Mouse (Mus musculus) stomach, embryonic 16.5 days (tissue): ENCODE data around the gene Tbl1x. TPM values are rescaled to one million over a fixed set of nuclear protein-coding genes. Genes with fewer than 3 reads are reported as not detected.

Source experiments
- ATAC-seq: fragments of 200-750 bp; cut with Nextera tagmentation; 2 replicates; pipeline ENCODE4 v1.8.0; 2017; ENCODE audit warnings: moderate number of reproducible peaks, moderate TSS enrichment; ENCODE audit not compliant: insufficient read depth, low FRiP score
- H3K27ac ChIP-seq: fragments of 300-500 bp; sonication (generic); 2 replicates; pipeline ENCODE4 v1.5.1; 2014; ENCODE audit warnings: low read length
- H3K27me3 ChIP-seq: fragments of 300-500 bp; sonication (generic); 2 replicates; pipeline ENCODE4 v1.6.1; 2014; ENCODE audit warnings: low read length, control low read depth, mixed read lengths; ENCODE audit not compliant: control insufficient read depth, insufficient read depth
- H3K36me3 ChIP-seq: fragments of 300-500 bp; sonication (generic); 2 replicates; pipeline ENCODE4 v1.6.1; 2014; ENCODE audit warnings: low read length; ENCODE audit not compliant: control insufficient read depth, insufficient read depth
- H3K4me1 ChIP-seq: fragments of 300-500 bp; sonication (generic); 2 replicates; pipeline ENCODE4 v1.6.1; 2014; ENCODE audit warnings: low read length, control low read depth, mixed read lengths; ENCODE audit not compliant: control insufficient read depth, insufficient read depth
- H3K4me2 ChIP-seq: fragments of 300-500 bp; sonication (generic); 2 replicates; pipeline ENCODE4 v1.6.1; 2014; ENCODE audit warnings: low read depth, low read length, mixed read lengths
- H3K4me3 ChIP-seq: fragments of 300-500 bp; sonication (generic); replicated peaks from 2 replicates; pipeline ENCODE4 v1.5.1; 2014; ENCODE audit warnings: mild to moderate bottlenecking, low read length
- H3K9ac ChIP-seq: fragments of 300-500 bp; sonication (generic); 2 replicates; pipeline ENCODE4 v1.6.1; 2014; ENCODE audit warnings: low read length
- H3K9me3 ChIP-seq: fragments of 300-500 bp; sonication (generic); replicated peaks from 2 replicates; pipeline ENCODE4 v1.6.1; 2016; ENCODE audit warnings: low read length, control low read depth; ENCODE audit not compliant: control insufficient read depth
- WGBS: fragments of 180-500 bp; shearing (Covaris S2); extraction: QIAGEN DNeasy Blood & Tissue Kit; methylation state at CpG from one replicate; pipeline ENCODE4 v1.1.7; 2014; 5-methylcytosine and 5-hydroxymethylcytosine counted together
- polyA plus RNA-seq: library from polyadenylated mRNA; unstranded; fragments of >200 nt; fragmentation: Nextera tagmentation; extraction: Ambion mirVana; gene quantifications from 2 replicates; pipeline ENCODE4 v1.2.1, GENCODE M21; 2015

The Tbl1x gene
- polyA plus RNA-seq, 1 experiment from 2014 or later: 56.8 TPM

GRCm38 (mm10) chrX:77613041-77613440 lies 102.2 kb downstream of the Tbl1x start:
- H3K36me3 ChIP-seq: no peaks in the 10 kb centered on the region
- H3K9ac ChIP-seq: no peak overlapping the region
- H3K4me3 ChIP-seq: no peak overlapping the region
- H3K4me2 ChIP-seq: no peak overlapping the region
- WGBS: 96% methylated on average over 1 of the region's 1 CpGs
- no peak overlapping the region for H3K27ac ChIP-seq
- no peaks in the 10 kb centered on the region for H3K9me3 ChIP-seq
- ATAC-seq: no peak
- no peaks in the 10 kb centered on the region for H3K4me1 ChIP-seq
- no peaks in the 10 kb centered on the region for H3K27me3 ChIP-seq

GRCm38 (mm10) chrX:77615735-77616293 lies 105.0 kb downstream of the Tbl1x start:
- no peaks in the 10 kb centered on the region for H3K4me1 ChIP-seq
- no peak for ATAC-seq
- H3K4me3 ChIP-seq: no peak overlapping the region
- no peaks in the 10 kb centered on the region for H3K9me3 ChIP-seq
- H3K27ac ChIP-seq: no peak overlapping the region
- H3K27me3 ChIP-seq: no peaks in the 10 kb centered on the region
- no peak overlapping the region for H3K4me2 ChIP-seq
- H3K9ac ChIP-seq: no peak overlapping the region
- 52% methylated on average over 4 of the region's 4 CpGs for WGBS
- no peaks in the 10 kb centered on the region for H3K36me3 ChIP-seq

GRCm38 (mm10) chrX:77617368-77618144 lies 106.7 kb downstream of the Tbl1x start:
- Histone ChIP-seq H3K36me3 (no peaks in the 10 kb centered on the region), H3K9me3 (no peaks in the 10 kb centered on the region), H3K4me1 (no peaks in the 10 kb centered on the region), H3K27me3 (no peaks in the 10 kb centered on the region), H3K27ac (no peak overlapping the region), H3K9ac (no peak overlapping the region), H3K4me3 (no peak overlapping the region), H3K4me2 (no peak overlapping the region)
- no peak for ATAC-seq
- 75% methylated on average over 6 of the region's 6 CpGs for WGBS

GRCm38 (mm10) chrX:77630439-77630838 lies 119.6 kb downstream of the Tbl1x start:
- no peak for ATAC-seq

GRCm38 (mm10) chrX:77636499-77636898 lies 125.7 kb downstream of the Tbl1x start:
- WGBS: 55% methylated on average over 3 of the region's 3 CpGs
- Histone ChIP-seq H3K27ac (no peak overlapping the region), H3K4me3 (no peak overlapping the region), H3K4me1 (no peaks in the 10 kb centered on the region), H3K27me3 (no peaks in the 10 kb centered on the region), H3K36me3 (no peaks in the 10 kb centered on the region), H3K4me2 (no peak overlapping the region), H3K9me3 (no peaks in the 10 kb centered on the region), H3K9ac (no peak overlapping the region)
- no peak for ATAC-seq

More at GRCm38 (mm10) chrX:77630439-77630838, 119.6 kb downstream of the Tbl1x start:
- Histone ChIP-seq H3K4me3 (no peak overlapping the region), H3K27ac (no peak overlapping the region), H3K36me3 (no peaks in the 10 kb centered on the region), H3K27me3 (no peaks in the 10 kb centered on the region), H3K4me1 (no peaks in the 10 kb centered on the region), H3K9me3 (no peaks in the 10 kb centered on the region), H3K4me2 (no peak overlapping the region), H3K9ac (no peak overlapping the region)
- 78% methylated on average over 2 of the region's 2 CpGs for WGBS

- Histone ChIP-seq H3K9ac (no peak overlapping the region), H3K4me3 (no peak overlapping the region), H3K4me1 (no peaks in the 10 kb centered on the region), H3K9me3 (no peaks in the 10 kb centered on the region), H3K27ac (no peak overlapping the region), H3K27me3 (no peaks in the 10 kb centered on the region), H3K4me2 (no peak overlapping the region), H3K36me3 (no peaks in the 10 kb centered on the region)
- WGBS: 16% methylated on average over 3 of the region's 3 CpGs
- no peak for ATAC-seq
Observed at GRCm38 (mm10) chrX:77638076-77638475, 127.3 kb downstream of the Tbl1x start.

- no peaks in the 10 kb centered on the region for H3K4me1 ChIP-seq
- no peak for ATAC-seq
- no peak overlapping the region for H3K27ac ChIP-seq
- 86% methylated on average over 4 of the region's 4 CpGs for WGBS
- no peak overlapping the region for H3K4me2 ChIP-seq
- no peaks in the 10 kb centered on the region for H3K36me3 ChIP-seq
- no peak overlapping the region for H3K4me3 ChIP-seq
- no peaks in the 10 kb centered on the region for H3K9me3 ChIP-seq
- H3K27me3 ChIP-seq: no peaks in the 10 kb centered on the region
- no peak overlapping the region for H3K9ac ChIP-seq
Observed at GRCm38 (mm10) chrX:77640301-77640700, 129.5 kb downstream of the Tbl1x start.

- 91% methylated on average over 7 of the region's 7 CpGs for WGBS
- Histone ChIP-seq H3K4me3 (no peak overlapping the region), H3K4me1 (no peaks in the 10 kb centered on the region), H3K9me3 (no peaks in the 10 kb centered on the region), H3K27ac (no peak overlapping the region), H3K27me3 (no peaks in the 10 kb centered on the region), H3K36me3 (no peaks in the 10 kb centered on the region), H3K4me2 (no peak overlapping the region), H3K9ac (no peak overlapping the region)
- ATAC-seq: no peak
Observed at GRCm38 (mm10) chrX:77646164-77646563, 135.4 kb downstream of the Tbl1x start.

GRCm38 (mm10) chrX:77650246-77650645 lies 139.4 kb downstream of the Tbl1x start:
- ATAC-seq: no peak
- H3K4me3 ChIP-seq: no peak overlapping the region
- H3K9ac ChIP-seq: no peak overlapping the region
- no peak overlapping the region for H3K4me2 ChIP-seq
- H3K9me3 ChIP-seq: no peaks in the 10 kb centered on the region
- 95% methylated on average over 2 of the region's 2 CpGs for WGBS
- no peaks in the 10 kb centered on the region for H3K27me3 ChIP-seq
- H3K36me3 ChIP-seq: no peaks in the 10 kb centered on the region
- no peak overlapping the region for H3K27ac ChIP-seq
- no peaks in the 10 kb centered on the region for H3K4me1 ChIP-seq
